Mouse (Mus musculus) T-cell, adult 2 months (primary cell): ENCODE data around the gene BC080695.
"Not testable (repeated sequence)": the region's sequence is repeated elsewhere in the genome, so short reads cannot be mapped to it uniquely, and the experiment has no call there.

ENCODE experiments used
- DNase-seq: peaks from one replicate; pipeline ENCODE4 v3.0.0; 2022; ENCODE audit warnings: low spot score

BC080695 gene

GRCm38 (mm10) chr4:143551400-143551799 lies at the start of gene BC080695, which contains the start of gene Gm13057:
Gene BC080695, plus strand, starts transcription at chr4:143551700.
Gene Gm13057, plus strand, starts transcription at chr4:143551709.
- not testable (repeated sequence) for DNase-seq

GRCm38 (mm10) chr4:143511043-143511442 lies 40.5 kb upstream of the BC080695 start, which contains the start of gene Gm13043:
Gene Gm13043, plus strand, starts transcription at chr4:143511343.
- no peak for DNase-seq

GRCm38 (mm10) chr4:143535654-143536053 lies 15.8 kb upstream of the BC080695 start, which contains the start of gene Gm13040:
Gene Gm13040, plus strand, starts transcription at chr4:143535954.
- DNase-seq, result not testable (repeated sequence)

GRCm38 (mm10) chr4:143611927-143612326 lies 60.4 kb downstream of the BC080695 start:
- DNase-seq, result not testable (repeated sequence)

GRCm38 (mm10) chr4:143614703-143615102 lies 63.2 kb downstream of the BC080695 start, which contains the start of gene Gm13083:
Gene Gm13083, plus strand, starts transcription at chr4:143615003.
- not testable (repeated sequence) for DNase-seq

GRCm38 (mm10) chr4:143618101-143618500 lies 66.6 kb downstream of the BC080695 start:
- not testable (repeated sequence) for DNase-seq
